Mouse (Mus musculus) kidney, adult 2 months (tissue): ENCODE measurements around the gene Gsk3a. TPM values are rescaled to one million over a fixed set of nuclear protein-coding genes. Genes with fewer than 3 reads are reported as not detected.

Experiments used
- DNase-seq: peaks from one replicate; pipeline ENCODE4 v3.0.0; 2021
- H3K27ac ChIP-seq: fragments of 200-500 bp; 2 replicates; pipeline ENCODE4 v1.5.1; 2012; ENCODE audit warnings: low read depth, low read length, control low read depth, inconsistent platforms; ENCODE audit not compliant: insufficient read depth
- H3K27me3 ChIP-seq: fragments of 200-500 bp; replicated peaks from 2 replicates; pipeline ENCODE4 v1.6.1; 2012; ENCODE audit warnings: mild to moderate bottlenecking, moderate library complexity, low read length, inconsistent platforms; ENCODE audit not compliant: control insufficient read depth, insufficient read depth
- H3K36me3 ChIP-seq: fragments of 200-500 bp; 2 replicates; pipeline ENCODE4 v1.6.1; 2012; ENCODE audit warnings: mild to moderate bottlenecking, moderate library complexity, low read length, inconsistent platforms; ENCODE audit not compliant: control insufficient read depth, insufficient read depth
- H3K4me1 ChIP-seq: fragments of 200-500 bp; 2 replicates; pipeline ENCODE4 v1.6.1; 2011; ENCODE audit warnings: low read length; ENCODE audit not compliant: control insufficient read depth, insufficient read depth
- H3K4me3 ChIP-seq: fragments of 200-500 bp; 2 replicates; pipeline ENCODE4 v1.5.1; 2011; ENCODE audit warnings: mild to moderate bottlenecking, low read depth, low read length, control low read depth; ENCODE audit not compliant: insufficient read depth
- CTCF ChIP-seq: fragments of 200-500 bp; conservative IDR thresholded peaks from 2 replicates; pipeline ENCODE4 v1.5.1; 2011; ENCODE audit warnings: low read depth, mild to moderate bottlenecking, control low read depth, low read length, moderate library complexity, mixed read lengths; ENCODE audit not compliant: insufficient read depth, insufficient read length
- POLR2A ChIP-seq: fragments of 200-500 bp; IDR thresholded peaks from one replicate; pipeline ENCODE4 v1.6.1; 2011; ENCODE audit warnings: low read depth, low read length, control low read depth
- WGBS: fragments of 180-500 bp; shearing (Covaris S2); methylation state at CpG from one replicate; pipeline ENCODE4 v1.1.7; 2018; 5-methylcytosine and 5-hydroxymethylcytosine counted together
- polyA plus RNA-seq: library from polyadenylated mRNA; depleted of rRNA; stranded (reverse); fragments of >200 nt; gene quantifications from 2 replicates; pipeline ENCODE4 v1.2.3, GENCODE M21; 2012

Gene Gsk3a
- polyA plus RNA-seq, 1 experiment = 128 TPM

GRCm38 (mm10) chr7:25217653-25218395 is 19.8 kb downstream of the Gsk3a start:
- no peak overlapping the region for H3K27ac ChIP-seq
- 56% methylated on average over 12 of the region's 12 CpGs for WGBS
- peak; percentile 73 for DNase-seq
- H3K36me3 ChIP-seq = peaks cover 2% of the 10 kb centered on the region; the same call in 1 of the 2 replicates
- H3K4me3 ChIP-seq = no peak overlapping the region
- H3K4me1 ChIP-seq = peaks cover 13% of the 10 kb centered on the region
- no peaks in the 10 kb centered on the region for H3K27me3 ChIP-seq
- TF ChIP-seq CTCF = no peak
- no peak for TF ChIP-seq POLR2A

GRCm38 (mm10) chr7:25214172-25214571 is 23.5 kb downstream of the Gsk3a start:
- Histone ChIP-seq H3K4me1 (peaks cover 4% of the 10 kb centered on the region; the same call in 1 of the 2 replicates), H3K27me3 (no peaks in the 10 kb centered on the region), H3K4me3 (no peak overlapping the region), H3K27ac (no peak overlapping the region), H3K36me3 (peaks cover 5% of the 10 kb centered on the region)
- TF ChIP-seq CTCF = no peak
- no peak for DNase-seq
- WGBS = 97% methylated on average over 2 of the region's 2 CpGs

- WGBS = 42% methylated on average over 3 of the region's 3 CpGs
Observed at GRCm38 (mm10) chr7:25213099-25213498, 24.6 kb downstream of the Gsk3a start.

GRCm38 (mm10) chr7:25210482-25210881 is 27.2 kb downstream of the Gsk3a start:
- Histone ChIP-seq H3K27me3 (no peaks in the 10 kb centered on the region), H3K4me1 (no peaks in the 10 kb centered on the region), H3K4me3 (no peak overlapping the region), H3K36me3 (peaks cover 5% of the 10 kb centered on the region), H3K27ac (no peak overlapping the region)
- WGBS = 84% methylated on average over 4 of the region's 4 CpGs
- TF ChIP-seq CTCF (no peak), POLR2A (no peak)
- no peak for DNase-seq

More at GRCm38 (mm10) chr7:25213099-25213498, 24.6 kb downstream of the Gsk3a start:
- H3K36me3 ChIP-seq = peaks cover 5% of the 10 kb centered on the region
- H3K27ac ChIP-seq = no peak overlapping the region
- H3K4me1 ChIP-seq = no peaks in the 10 kb centered on the region; the same call in 1 of the 2 replicates
- H3K4me3 ChIP-seq = no peak overlapping the region
- H3K27me3 ChIP-seq = no peaks in the 10 kb centered on the region
- TF ChIP-seq CTCF = no peak
- TF ChIP-seq POLR2A = no peak
- no peak for DNase-seq

GRCm38 (mm10) chr7:25209161-25209622 is 28.5 kb downstream of the Gsk3a start:
- H3K4me3 ChIP-seq = no peak overlapping the region
- 48% methylated on average over 3 of the region's 3 CpGs for WGBS
- no peak for DNase-seq
- H3K27ac ChIP-seq = no peak overlapping the region
- H3K36me3 ChIP-seq = peaks cover 5% of the 10 kb centered on the region
- H3K27me3 ChIP-seq = no peaks in the 10 kb centered on the region
- H3K4me1 ChIP-seq = no peaks in the 10 kb centered on the region
- TF ChIP-seq CTCF (no peak), POLR2A (no peak)

GRCm38 (mm10) chr7:25206094-25206830 is 31.4 kb downstream of the Gsk3a start:
- H3K4me3 ChIP-seq = no peak overlapping the region
- no peak overlapping the region for H3K27ac ChIP-seq
- no peak for TF ChIP-seq POLR2A
- no peak for TF ChIP-seq CTCF
- H3K27me3 ChIP-seq = no peaks in the 10 kb centered on the region
- WGBS = 78% methylated on average over 16 of the region's 16 CpGs
- H3K4me1 ChIP-seq = no peaks in the 10 kb centered on the region
- H3K36me3 ChIP-seq = peaks cover 3% of the 10 kb centered on the region
- no peak for DNase-seq
